Mouse (Mus musculus): Measurements from ENCODE around the gene Cit.

Cit gene

DNA sequence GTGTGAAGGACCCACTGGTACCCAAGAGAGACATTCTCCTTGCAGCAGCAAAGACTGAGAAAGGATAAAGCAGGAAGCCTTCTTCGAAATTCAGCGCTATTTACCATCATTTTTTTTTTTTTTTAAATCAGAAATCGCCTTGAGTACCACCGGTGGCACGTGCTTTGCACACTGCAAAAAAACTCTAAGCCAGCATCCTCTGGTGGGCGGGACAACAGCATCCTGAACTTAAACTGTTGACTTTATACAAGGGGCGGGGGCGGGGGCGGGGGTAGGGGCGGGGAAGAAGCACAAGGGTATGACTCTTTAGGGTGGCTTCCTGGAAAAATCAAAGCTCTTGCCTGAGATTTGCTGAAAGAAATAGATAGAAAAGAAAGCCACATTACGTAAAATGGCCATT is 194.6 kb downstream of the Cit start:
- no peak for DNase-seq (ENCODE audit: low spot score in 2 of 2)

GRCm38 (mm10) chr5:116042241-116042640 is 197.2 kb downstream of the Cit start:
- DNase-seq (ENCODE audit: low spot score in 2 of 2): no peak

- DNase-seq (ENCODE audit: low spot score in 2 of 2): no peak
Observed at GRCm38 (mm10) chr5:116045581-116045980, 200.5 kb downstream of the Cit start.

- no peak for DNase-seq (ENCODE audit: low spot score in 2 of 2)
Observed at GRCm38 (mm10) chr5:116046246-116046645, 201.2 kb downstream of the Cit start.

- DNase-seq (ENCODE audit: low spot score in 2 of 2): no peak
Observed at GRCm38 (mm10) chr5:116048321-116048720, 203.2 kb downstream of the Cit start.

- DNase-seq (ENCODE audit: low spot score in 2 of 2): no peak
Observed at GRCm38 (mm10) chr5:116049821-116050220, 204.7 kb downstream of the Cit start.

GRCm38 (mm10) chr5:116052171-116052570 is 207.1 kb downstream of the Cit start:
- no peak for DNase-seq (ENCODE audit: low spot score in 2 of 2)

DNA sequence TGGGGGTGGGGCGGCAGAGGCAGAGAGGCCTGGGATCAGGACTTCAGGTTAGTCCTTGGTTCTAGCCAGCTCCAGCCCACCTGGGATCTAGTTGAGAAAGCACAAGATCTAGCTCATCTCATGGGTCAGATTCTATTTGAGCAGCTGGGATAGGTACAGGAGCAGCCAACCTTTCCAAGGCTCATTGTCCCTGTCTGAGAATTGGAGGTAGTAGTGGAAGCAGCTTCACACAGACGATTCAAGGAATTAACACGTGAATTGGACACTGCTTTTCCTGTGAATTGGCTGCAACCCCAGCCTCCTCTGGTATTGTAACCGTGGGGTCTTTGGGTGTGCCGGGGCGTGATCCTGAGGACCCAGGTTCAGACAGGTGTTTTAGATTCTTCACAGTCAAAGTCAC is 207.7 kb downstream of the Cit start:
- no peak for DNase-seq (ENCODE audit: low spot score in 2 of 2)

Data from right cerebral cortex, postnatal 36 days (tissue).